Mouse (Mus musculus): ENCODE results near the gene Tbx6. TPM values are rescaled to one million over a fixed set of nuclear protein-coding genes. Genes with fewer than 3 reads are reported as not detected.

The Tbx6 gene
- polyA plus RNA-seq, 1 experiment from 2014 or later, result 0.25 TPM

GRCm38 (mm10) chr7:126761529-126762067 lies 19.7 kb upstream of the Tbx6 start:
- peak overlapping the region; percentile 98 for H3K27ac ChIP-seq (ENCODE audit: low read length)
- no peaks in the 10 kb centered on the region for H3K27me3 ChIP-seq (ENCODE audit: control insufficient read depth, insufficient read depth, low read depth, low read length)
- no peaks in the 10 kb centered on the region for H3K9me3 ChIP-seq (ENCODE audit: control insufficient read depth, low read length)
- no peak for ATAC-seq (ENCODE audit: low read depth)
- 42% methylated on average over 6 of the region's 6 CpGs for WGBS
- H3K36me3 ChIP-seq (ENCODE audit: control insufficient read depth, insufficient read depth, low read length), result peaks cover 23% of the 10 kb centered on the region
- peak overlapping the region; percentile 86; the same call in 1 of the 2 replicates for H3K4me3 ChIP-seq (ENCODE audit: low read length)
- peak overlapping the region; percentile 93 for H3K9ac ChIP-seq (ENCODE audit: low read length)
- peaks cover 24% of the 10 kb centered on the region for H3K4me1 ChIP-seq (replicated peaks; ENCODE audit: control insufficient read depth, insufficient read depth, low read length)
- H3K4me2 ChIP-seq (ENCODE audit: low read depth, low read length), result peak overlapping the region; percentile 80

- no peak for ATAC-seq (ENCODE audit: low read depth)
- peak overlapping the region; percentile 9; the same call in 1 of the 2 replicates for H3K4me2 ChIP-seq (ENCODE audit: low read depth, low read length)
- 43% methylated on average over 17 of the region's 17 CpGs for WGBS
Measured at GRCm38 (mm10) chr7:126762471-126763008, 18.7 kb upstream of the Tbx6 start.

GRCm38 (mm10) chr7:126765540-126765939 lies 15.7 kb upstream of the Tbx6 start:
- Histone ChIP-seq H3K27ac (ENCODE audit: low read length) (no peak overlapping the region), H3K9me3 (ENCODE audit: control insufficient read depth, low read length) (no peaks in the 10 kb centered on the region), H3K4me2 (ENCODE audit: low read depth, low read length) (no peak overlapping the region), H3K27me3 (ENCODE audit: control insufficient read depth, insufficient read depth, low read depth, low read length) (no peaks in the 10 kb centered on the region), H3K4me1 (replicated peaks; ENCODE audit: control insufficient read depth, insufficient read depth, low read length) (peaks cover 23% of the 10 kb centered on the region), H3K9ac (ENCODE audit: low read length) (no peak overlapping the region), H3K4me3 (ENCODE audit: low read length) (no peak overlapping the region), H3K36me3 (ENCODE audit: control insufficient read depth, insufficient read depth, low read length) (peaks cover 52% of the 10 kb centered on the region)
- WGBS, result 68% methylated on average over 9 of the region's 9 CpGs
- no peak for ATAC-seq (ENCODE audit: low read depth)

More at GRCm38 (mm10) chr7:126762471-126763008, 18.7 kb upstream of the Tbx6 start:
- H3K4me1 ChIP-seq (replicated peaks; ENCODE audit: control insufficient read depth, insufficient read depth, low read length), result peaks cover 24% of the 10 kb centered on the region
- H3K9ac ChIP-seq (ENCODE audit: low read length), result peak overlapping the region; percentile 40
- no peaks in the 10 kb centered on the region for H3K27me3 ChIP-seq (ENCODE audit: control insufficient read depth, insufficient read depth, low read depth, low read length)
- H3K36me3 ChIP-seq (ENCODE audit: control insufficient read depth, insufficient read depth, low read length), result peaks cover 31% of the 10 kb centered on the region
- no peak overlapping the region for H3K4me3 ChIP-seq (ENCODE audit: low read length)
- no peaks in the 10 kb centered on the region for H3K9me3 ChIP-seq (ENCODE audit: control insufficient read depth, low read length)
- H3K27ac ChIP-seq (ENCODE audit: low read length), result peak overlapping the region; percentile 98; the same call in 1 of the 2 replicates

- H3K9ac ChIP-seq (ENCODE audit: low read length), result no peak within 1 kb of the TSS
- no peaks in the 10 kb centered on the region for H3K9me3 ChIP-seq (ENCODE audit: control insufficient read depth, low read length)
- H3K4me3 ChIP-seq (ENCODE audit: low read length), result no peak within 1 kb of the TSS
- no peaks in the 10 kb centered on the region for H3K27me3 ChIP-seq (ENCODE audit: control insufficient read depth, insufficient read depth, low read depth, low read length)
- peaks cover 55% of the 10 kb centered on the region for H3K36me3 ChIP-seq (ENCODE audit: control insufficient read depth, insufficient read depth, low read length)
- H3K4me1 ChIP-seq (replicated peaks; ENCODE audit: control insufficient read depth, insufficient read depth, low read length), result peaks cover 16% of the 10 kb centered on the region
- 87% methylated on average over 16 of the region's 16 CpGs for WGBS
- peak; percentile 31; the same call in 1 of the 2 replicates for ATAC-seq (ENCODE audit: low read depth)
- H3K27ac ChIP-seq (ENCODE audit: low read length), result no peak within 1 kb of the TSS
- H3K4me2 ChIP-seq (ENCODE audit: low read depth, low read length), result no peak within 1 kb of the TSS
Measured at GRCm38 (mm10) chr7:126766201-126766600, 15.1 kb upstream of the Tbx6 start, which contains the start of gene Gdpd3. Gdpd3 (plus strand) TSS chr7:126766334.

- no peak overlapping the region for H3K4me3 ChIP-seq (ENCODE audit: low read length)
- no peak overlapping the region for H3K4me2 ChIP-seq (ENCODE audit: low read depth, low read length)
- H3K9ac ChIP-seq (ENCODE audit: low read length), result no peak overlapping the region
- no peak overlapping the region for H3K27ac ChIP-seq (ENCODE audit: low read length)
- H3K27me3 ChIP-seq (ENCODE audit: control insufficient read depth, insufficient read depth, low read depth, low read length), result no peaks in the 10 kb centered on the region
- ATAC-seq (ENCODE audit: low read depth), result no peak
- H3K4me1 ChIP-seq (replicated peaks; ENCODE audit: control insufficient read depth, insufficient read depth, low read length), result peaks cover 8% of the 10 kb centered on the region
- no peaks in the 10 kb centered on the region for H3K9me3 ChIP-seq (ENCODE audit: control insufficient read depth, low read length)
- H3K36me3 ChIP-seq (ENCODE audit: control insufficient read depth, insufficient read depth, low read length), result peaks cover 55% of the 10 kb centered on the region
- 83% methylated on average over 8 of the region's 8 CpGs for WGBS
Measured at GRCm38 (mm10) chr7:126767001-126767400, 14.3 kb upstream of the Tbx6 start.

- H3K4me1 ChIP-seq (replicated peaks; ENCODE audit: control insufficient read depth, insufficient read depth, low read length), result peaks cover 4% of the 10 kb centered on the region
- ATAC-seq (ENCODE audit: low read depth), result no peak
- no peak overlapping the region for H3K4me3 ChIP-seq (ENCODE audit: low read length)
- peaks cover 36% of the 10 kb centered on the region for H3K36me3 ChIP-seq (ENCODE audit: control insufficient read depth, insufficient read depth, low read length)
- no peak overlapping the region for H3K27ac ChIP-seq (ENCODE audit: low read length)
- H3K9ac ChIP-seq (ENCODE audit: low read length), result no peak overlapping the region
- 80% methylated on average over 12 of the region's 12 CpGs for WGBS
- H3K4me2 ChIP-seq (ENCODE audit: low read depth, low read length), result no peak overlapping the region
- no peaks in the 10 kb centered on the region for H3K27me3 ChIP-seq (ENCODE audit: control insufficient read depth, insufficient read depth, low read depth, low read length)
- no peaks in the 10 kb centered on the region for H3K9me3 ChIP-seq (ENCODE audit: control insufficient read depth, low read length)
Measured at GRCm38 (mm10) chr7:126770784-126771183, 10.5 kb upstream of the Tbx6 start.

- no peaks in the 10 kb centered on the region for H3K9me3 ChIP-seq (ENCODE audit: control insufficient read depth, low read length)
- no peak overlapping the region for H3K9ac ChIP-seq (ENCODE audit: low read length)
- H3K36me3 ChIP-seq (ENCODE audit: control insufficient read depth, insufficient read depth, low read length), result peaks cover 19% of the 10 kb centered on the region
- H3K27ac ChIP-seq (ENCODE audit: low read length), result no peak overlapping the region
- peaks cover 20% of the 10 kb centered on the region for H3K4me1 ChIP-seq (replicated peaks; ENCODE audit: control insufficient read depth, insufficient read depth, low read length)
- ATAC-seq (ENCODE audit: low read depth), result no peak
- H3K27me3 ChIP-seq (ENCODE audit: control insufficient read depth, insufficient read depth, low read depth, low read length), result no peaks in the 10 kb centered on the region
- H3K4me3 ChIP-seq (ENCODE audit: low read length), result no peak overlapping the region
- 83% methylated on average over 2 of the region's 2 CpGs for WGBS
- no peak overlapping the region for H3K4me2 ChIP-seq (ENCODE audit: low read depth, low read length)
Measured at GRCm38 (mm10) chr7:126773351-126773750, 7.9 kb upstream of the Tbx6 start.

- Histone ChIP-seq H3K4me1 (replicated peaks; ENCODE audit: control insufficient read depth, insufficient read depth, low read length) (peaks cover 20% of the 10 kb centered on the region), H3K27ac (ENCODE audit: low read length) (no peak overlapping the region), H3K9me3 (ENCODE audit: control insufficient read depth, low read length) (no peaks in the 10 kb centered on the region), H3K4me3 (ENCODE audit: low read length) (no peak overlapping the region), H3K36me3 (ENCODE audit: control insufficient read depth, insufficient read depth, low read length) (peaks cover 16% of the 10 kb centered on the region), H3K27me3 (ENCODE audit: control insufficient read depth, insufficient read depth, low read depth, low read length) (no peaks in the 10 kb centered on the region), H3K9ac (ENCODE audit: low read length) (no peak overlapping the region), H3K4me2 (ENCODE audit: low read depth, low read length) (no peak overlapping the region)
- ATAC-seq (ENCODE audit: low read depth), result no peak
- WGBS, result 66% methylated on average over 2 of the region's 2 CpGs
Measured at GRCm38 (mm10) chr7:126774463-126774862, 6.8 kb upstream of the Tbx6 start.

GRCm38 (mm10) chr7:126775185-126775977 lies 5.9 kb upstream of the Tbx6 start:
- peak overlapping the region; percentile 92 for H3K9ac ChIP-seq (ENCODE audit: low read length)
- no peaks in the 10 kb centered on the region for H3K27me3 ChIP-seq (ENCODE audit: control insufficient read depth, insufficient read depth, low read depth, low read length)
- peak overlapping the region; percentile 94 for H3K27ac ChIP-seq (ENCODE audit: low read length)
- H3K36me3 ChIP-seq (ENCODE audit: control insufficient read depth, insufficient read depth, low read length), result peaks cover 11% of the 10 kb centered on the region
- 73% methylated on average over 10 of the region's 10 CpGs for WGBS
- no peak for ATAC-seq (ENCODE audit: low read depth)
- H3K4me3 ChIP-seq (ENCODE audit: low read length), result no peak overlapping the region
- no peaks in the 10 kb centered on the region for H3K9me3 ChIP-seq (ENCODE audit: control insufficient read depth, low read length)
- peaks cover 29% of the 10 kb centered on the region for H3K4me1 ChIP-seq (replicated peaks; ENCODE audit: control insufficient read depth, insufficient read depth, low read length)
- H3K4me2 ChIP-seq (ENCODE audit: low read depth, low read length), result peak overlapping the region; percentile 93; the same call in 1 of the 2 replicates

Data from lung, embryonic 16.5 days (tissue).